Mouse (Mus musculus) liver, adult 2 months (tissue): ENCODE results near the gene H2-M10.2.

Experiments used
- CTCF ChIP-seq: fragments of 200-500 bp; IDR thresholded peaks from 2 replicates; pipeline ENCODE4 v1.5.1; 2011; ENCODE audit warnings: low read depth, low read length, control low read depth
- POLR2A ChIP-seq: fragments of 200-500 bp; IDR thresholded peaks from 2 replicates; pipeline ENCODE4 v1.6.1; 2011; ENCODE audit warnings: low read length, control low read depth; ENCODE audit not compliant: insufficient read depth; ENCODE audit errors: extremely low read depth

- TF ChIP-seq CTCF (no peak), POLR2A (no peak)
Observed at GRCm38 (mm10) chr17:36315041-36315688, 28.9 kb upstream of the H2-M10.2 start.
